Mouse (Mus musculus) liver (tissue): Measurements from ENCODE around the gene Phrf1.

Source experiments
- DNase-seq: peaks from one replicate; pipeline ENCODE4 v3.0.0-alpha.2; 2020; ENCODE audit warnings: mixed read lengths

The Phrf1 gene

GRCm38 (mm10) chr7:141294479-141294878 lies 65.9 kb downstream of the Phrf1 start:
- no peak for DNase-seq

- no peak for DNase-seq
These were observed 69.5 kb downstream of the Phrf1 start for GRCm38 (mm10) chr7:141297926-141298650.

- DNase-seq: no peak
These were observed 70.6 kb downstream of the Phrf1 start for GRCm38 (mm10) chr7:141299175-141299574.

GRCm38 (mm10) chr7:141301386-141301785 lies 72.8 kb downstream of the Phrf1 start:
- DNase-seq: no peak

GRCm38 (mm10) chr7:141302702-141303268 lies 74.2 kb downstream of the Phrf1 start:
- DNase-seq: no peak

- DNase-seq: no peak
These were observed 76.0 kb downstream of the Phrf1 start for GRCm38 (mm10) chr7:141304537-141304936.
